Mouse (Mus musculus) c-Kit-positive CD71-negative TER-119-negative erythroid progenitor cells, embryonic 14.5 days (primary cell): ENCODE data around the gene Camta2.
A peak's percentile ranks its signal among the peaks of the same experiment; 100 is the strongest.

Experiments
- DNase-seq: peaks from one replicate; pipeline ENCODE4 v3.0.0-alpha.2; 2013; ENCODE audit warnings: low read depth

Camta2 gene

DNA sequence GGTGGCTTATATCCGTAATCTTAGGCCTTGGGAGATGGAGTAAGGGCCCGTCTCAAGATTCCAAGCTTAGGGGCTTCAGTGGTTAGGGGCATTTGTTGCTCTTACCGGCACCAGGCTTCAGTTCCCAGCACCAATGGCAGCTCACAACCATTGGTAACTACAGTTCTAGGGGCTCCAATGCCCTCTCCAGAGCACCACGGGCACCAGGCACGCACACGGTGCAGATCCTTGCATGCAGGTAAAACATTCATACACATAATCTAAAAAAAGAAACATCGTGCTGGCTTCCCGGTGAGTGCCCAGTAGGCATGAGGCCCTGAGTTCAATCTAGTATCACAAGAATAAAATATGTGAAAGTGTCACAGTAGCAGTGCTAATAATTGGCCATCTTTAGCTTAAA lies 24.8 kb downstream of the Camta2 start:
- DNase-seq, result no peak

DNA sequence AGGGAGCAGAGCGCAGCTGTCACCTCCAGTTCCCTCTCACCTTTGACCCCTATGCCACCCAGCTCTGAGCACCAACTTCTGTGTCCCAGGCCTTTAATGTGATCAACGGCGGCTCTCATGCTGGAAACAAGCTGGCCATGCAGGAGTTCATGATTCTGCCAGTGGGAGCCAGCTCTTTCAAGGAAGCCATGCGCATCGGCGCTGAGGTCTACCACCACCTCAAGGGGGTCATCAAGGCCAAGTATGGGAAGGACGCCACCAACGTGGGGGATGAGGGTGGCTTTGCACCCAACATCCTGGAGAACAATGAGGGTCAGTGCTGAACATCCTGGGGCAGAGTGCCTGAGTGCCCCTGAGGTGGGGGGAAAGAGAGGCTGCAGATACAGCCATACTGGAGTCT lies 27.3 kb downstream of the Camta2 start:
- no peak for DNase-seq

DNA sequence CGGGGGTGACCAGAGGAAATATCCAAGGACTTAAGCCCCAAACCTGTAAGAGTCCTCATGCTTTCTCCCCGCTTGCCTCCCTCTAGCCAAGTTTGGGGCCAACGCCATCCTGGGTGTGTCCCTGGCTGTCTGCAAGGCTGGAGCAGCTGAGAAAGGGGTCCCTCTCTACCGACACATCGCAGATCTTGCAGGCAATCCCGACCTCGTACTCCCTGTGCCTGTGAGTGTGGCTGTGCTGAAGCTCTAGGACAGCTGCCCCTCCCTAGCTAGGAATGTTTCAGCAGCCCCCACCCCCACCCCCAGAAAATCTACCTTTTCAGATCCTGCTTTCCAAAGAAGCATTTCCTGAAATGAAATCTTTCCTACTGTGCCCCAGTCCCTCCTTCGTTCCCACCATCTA lies 29.0 kb downstream of the Camta2 start:
- no peak for DNase-seq

DNA sequence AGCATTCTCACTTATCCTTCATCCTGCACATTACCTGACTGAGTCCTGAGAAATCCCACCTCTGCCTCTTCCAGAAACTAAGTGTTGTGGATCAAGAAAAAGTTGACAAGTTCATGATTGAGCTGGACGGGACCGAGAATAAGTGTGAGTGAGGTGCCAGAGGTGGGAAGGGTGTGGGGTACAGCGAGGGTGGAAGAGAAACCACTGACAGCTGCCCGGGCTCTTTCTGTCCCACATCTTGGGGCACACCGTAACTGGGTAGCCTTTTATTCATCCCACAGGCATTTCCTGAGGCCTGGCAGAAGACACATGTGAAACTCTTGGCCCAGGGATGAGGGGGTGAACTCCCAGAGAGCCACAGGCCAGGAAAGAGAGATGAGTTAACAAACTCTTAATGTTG lies 29.4 kb downstream of the Camta2 start:
- DNase-seq, result no peak

DNA sequence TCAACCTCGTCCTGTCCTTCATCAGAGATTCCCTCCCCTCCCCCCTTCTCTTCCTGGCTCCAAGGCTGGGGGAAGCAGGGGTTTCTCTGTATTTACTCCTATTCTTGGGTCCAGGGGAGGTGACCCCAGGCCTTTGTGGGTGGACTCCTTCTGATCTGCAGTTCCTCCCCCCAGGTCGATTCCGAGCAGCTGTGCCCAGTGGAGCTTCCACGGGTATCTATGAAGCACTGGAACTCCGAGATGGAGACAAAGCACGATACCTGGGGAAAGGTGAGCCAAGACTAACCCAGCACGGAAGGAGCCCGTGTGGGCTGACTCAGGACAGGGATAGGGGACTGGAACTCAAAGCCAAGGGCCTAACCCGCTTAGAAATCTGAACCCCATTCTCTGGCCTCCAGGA lies 29.9 kb downstream of the Camta2 start:
- no peak for DNase-seq

DNA sequence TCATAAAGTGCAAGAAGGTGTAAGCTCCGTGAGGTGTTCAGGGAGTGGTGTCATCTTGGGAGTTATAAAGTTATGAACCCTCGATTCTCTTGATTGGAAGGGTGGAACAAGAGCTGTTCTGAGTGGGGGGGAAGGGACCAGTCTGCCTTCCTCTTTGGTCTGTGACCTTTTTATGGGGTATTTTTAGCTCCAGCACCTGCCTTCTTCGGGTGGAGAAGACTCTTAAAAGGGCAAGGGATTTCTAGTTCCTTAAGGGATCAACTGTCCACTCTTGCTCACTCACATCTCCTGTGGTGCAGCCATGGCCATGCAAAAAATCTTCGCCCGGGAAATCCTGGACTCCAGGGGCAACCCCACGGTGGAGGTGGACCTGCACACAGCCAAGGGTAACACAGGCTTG lies 30.3 kb downstream of the Camta2 start:
- DNase-seq, result no peak

DNA sequence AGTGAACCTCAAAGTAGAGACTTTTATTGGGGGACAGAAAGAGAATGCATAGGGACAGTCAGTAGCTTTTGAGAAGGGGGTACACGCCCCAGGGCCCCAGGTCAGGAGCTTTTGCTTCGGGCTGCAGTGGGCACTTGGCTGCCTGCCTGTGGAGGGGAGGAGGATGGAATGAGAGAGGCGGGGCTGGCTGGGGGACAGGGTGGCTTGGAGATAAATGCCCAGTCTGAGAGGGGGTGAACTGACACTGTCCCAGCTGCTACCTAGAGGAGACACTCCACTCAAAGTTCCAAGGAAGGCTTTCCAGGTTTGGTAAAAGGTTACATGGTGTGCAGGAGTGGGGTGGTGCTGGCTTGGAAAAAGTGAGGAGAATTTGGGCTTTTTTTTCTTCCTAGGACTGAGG lies 30.9 kb downstream of the Camta2 start, which contains the start of gene Eno3:
Eno3 (plus strand) TSS at position 239 of the 400 bp plus-strand sequence.
- no peak for DNase-seq

DNA sequence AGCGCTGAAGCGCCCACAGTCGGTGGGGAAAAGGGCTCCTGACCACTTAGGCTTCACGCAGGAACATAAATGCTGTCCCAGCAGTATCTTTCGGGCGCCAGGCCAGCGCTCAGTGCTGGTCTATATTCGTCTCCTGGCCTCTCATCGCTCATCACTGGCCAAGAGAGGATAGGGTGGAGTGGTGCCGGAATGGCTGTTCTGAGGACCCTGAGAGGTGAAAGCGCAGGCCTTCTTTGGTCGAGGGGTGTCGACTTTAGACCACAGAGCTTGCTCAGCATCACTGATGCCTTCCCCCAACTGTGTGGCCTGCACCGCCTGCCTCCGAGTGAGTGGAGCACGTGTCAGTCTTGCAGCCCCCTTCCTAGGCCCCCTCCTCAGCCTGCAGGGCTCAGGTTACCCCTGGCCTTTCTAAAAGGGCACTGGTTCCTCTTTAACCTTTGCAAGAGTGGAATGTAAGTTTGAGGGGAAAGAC lies 31.4 kb downstream of the Camta2 start:
- DNase-seq, result no peak

DNA sequence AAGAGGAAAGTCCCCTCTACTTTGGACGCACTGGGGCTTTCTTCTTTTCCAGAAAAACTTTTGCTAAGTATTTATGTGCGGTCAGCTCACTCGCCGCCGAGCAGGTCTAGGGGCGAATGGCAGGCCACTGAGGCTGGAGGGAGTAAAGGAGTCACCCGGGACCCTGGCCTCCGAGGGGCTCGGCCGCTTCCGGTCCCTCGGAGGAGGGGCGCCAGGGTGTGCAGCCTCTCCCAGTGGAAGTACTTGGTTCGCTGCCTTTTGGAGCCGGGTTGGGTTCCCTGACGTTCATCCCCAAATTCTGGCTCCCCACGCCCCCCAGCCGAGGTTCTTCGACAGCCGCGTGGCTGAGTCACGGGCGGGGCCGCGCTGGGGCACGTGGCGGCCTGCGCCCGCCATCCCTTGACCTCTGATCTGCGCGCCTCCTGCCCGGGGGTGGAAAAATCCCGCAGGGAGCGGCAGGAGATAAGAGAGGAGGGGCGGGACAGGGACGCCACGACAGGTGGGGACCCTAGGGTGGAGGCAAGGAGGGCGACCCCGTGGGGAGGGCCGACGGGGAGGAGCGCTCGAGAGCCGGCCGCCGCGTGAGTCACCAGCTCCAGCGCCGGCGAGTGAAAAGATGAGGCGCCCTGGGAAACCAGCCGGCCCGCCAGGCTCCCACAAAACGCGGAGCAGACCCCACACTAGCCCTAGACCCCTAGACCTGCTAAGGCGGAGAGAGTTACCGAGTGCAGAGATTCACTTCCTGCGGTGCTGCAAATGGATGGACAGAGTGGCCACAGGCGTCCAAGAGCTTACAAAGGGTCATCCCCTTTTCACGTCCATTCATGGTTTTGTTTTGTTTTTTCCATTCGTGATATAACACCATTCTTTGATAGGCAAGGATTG lies 32.1 kb downstream of the Camta2 start:
- DNase-seq, result no peak

DNA sequence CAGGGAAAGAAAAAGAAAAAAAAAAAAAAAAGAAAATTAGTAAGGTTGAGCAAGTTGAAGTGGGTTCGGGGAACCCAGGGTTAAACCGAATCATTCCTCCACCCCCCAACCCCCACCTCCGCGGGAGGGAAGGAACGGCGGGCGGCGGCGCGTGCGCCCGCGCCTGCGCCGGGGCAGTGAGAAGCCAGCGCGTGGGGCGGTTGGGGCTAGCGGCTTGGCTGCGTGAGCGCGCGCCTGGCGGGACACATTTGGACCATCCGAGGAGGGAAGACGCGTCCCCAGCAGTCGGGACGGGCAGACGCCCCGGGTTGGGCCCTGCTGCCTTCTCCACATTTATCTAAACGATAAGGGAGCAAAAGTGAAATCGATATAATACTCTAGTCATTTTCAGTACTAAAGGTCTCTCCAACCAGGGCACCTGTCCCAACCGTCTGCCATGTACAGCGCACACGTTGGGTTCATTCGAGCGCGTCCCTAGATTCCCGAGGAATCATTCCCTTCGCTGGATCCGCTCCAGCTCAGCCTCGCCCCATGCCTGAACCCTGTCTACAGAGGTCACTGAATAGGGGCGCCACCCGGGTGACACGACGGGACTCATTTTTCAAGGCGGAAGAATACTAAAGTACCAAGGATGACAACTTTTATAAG lies 32.9 kb downstream of the Camta2 start:
- DNase-seq, result no peak

DNA sequence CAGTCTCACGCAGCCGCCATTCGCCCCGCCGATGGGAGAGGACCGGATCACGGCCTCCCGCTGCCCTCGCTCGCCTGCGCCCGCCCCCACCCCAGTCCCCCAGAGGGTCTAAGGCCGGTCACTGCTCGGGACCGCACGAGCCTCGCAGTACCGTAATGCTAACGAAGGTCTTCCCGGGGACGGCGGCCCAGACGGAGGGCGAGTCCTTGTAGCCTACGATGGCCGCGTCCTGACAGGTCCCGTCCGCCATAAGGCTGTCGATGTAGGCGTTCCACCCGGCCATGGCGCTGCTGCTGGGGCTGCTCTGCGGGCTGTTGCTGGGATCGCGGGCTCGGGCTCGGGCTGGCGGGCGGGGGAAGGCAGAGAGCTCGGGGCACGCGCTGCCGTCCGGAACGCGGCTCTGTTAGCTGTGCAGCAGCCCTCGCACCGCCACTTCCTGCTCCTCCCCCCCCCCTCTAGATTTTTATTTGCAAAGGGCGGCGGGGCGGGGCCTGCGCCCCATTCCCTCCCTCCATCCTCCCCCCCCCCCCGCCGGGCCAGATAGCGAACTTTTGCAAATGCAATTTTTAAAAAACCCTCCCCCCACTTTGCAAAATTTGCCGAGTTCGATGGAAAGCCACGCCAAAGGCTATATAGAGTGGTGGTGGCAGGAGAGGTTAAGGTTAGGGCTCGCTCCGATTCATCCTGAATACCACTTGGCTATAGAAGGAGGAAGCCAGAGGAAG lies 33.5 kb downstream of the Camta2 start, which contains the start of gene Pfn1:
Pfn1 (minus strand) TSS at position 447 of the 725 bp plus-strand sequence.
- DNase-seq, result peak; percentile 75

DNA sequence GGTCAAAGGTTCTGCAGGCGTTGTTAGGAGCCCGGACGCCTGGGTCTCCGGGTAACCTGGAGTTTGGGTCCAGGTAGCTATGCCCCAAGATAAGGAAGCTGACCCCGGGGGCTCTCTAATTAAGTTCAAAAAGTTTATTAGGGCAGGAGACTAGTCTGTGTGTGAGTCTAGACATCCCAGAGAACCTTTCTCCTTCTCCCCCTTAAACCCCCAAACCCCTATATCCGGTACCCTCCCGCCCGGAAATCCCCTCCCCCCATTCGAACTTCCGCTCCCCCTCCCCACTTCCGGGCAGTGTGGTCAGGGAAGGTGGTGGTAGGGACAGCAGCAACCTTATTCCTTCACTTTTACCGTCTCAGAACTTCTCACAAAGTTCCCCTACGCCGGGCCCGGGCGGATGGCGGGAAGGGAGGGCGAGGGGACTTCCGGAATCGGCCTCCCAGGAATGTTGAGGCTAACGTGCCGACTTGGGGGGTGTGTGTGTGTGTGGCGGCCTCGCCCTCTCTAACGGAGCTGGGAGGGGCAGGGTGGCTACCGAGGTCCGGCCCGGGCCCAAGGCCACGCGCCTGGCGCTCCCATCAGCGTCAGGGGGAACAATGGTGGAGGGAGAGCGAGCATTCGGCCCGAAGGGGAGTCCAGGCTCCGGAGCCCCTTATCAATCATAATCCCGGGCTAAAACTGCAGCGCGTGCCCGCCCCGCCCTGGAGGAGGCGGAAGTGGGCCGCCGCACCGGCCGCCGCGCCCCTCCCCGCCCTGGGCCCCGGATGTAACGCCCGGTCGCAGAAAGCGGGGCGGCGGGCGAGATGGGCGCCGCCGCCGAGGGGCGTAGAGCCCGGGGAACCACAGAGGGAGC lies 34.3 kb downstream of the Camta2 start:
- no peak for DNase-seq

DNA sequence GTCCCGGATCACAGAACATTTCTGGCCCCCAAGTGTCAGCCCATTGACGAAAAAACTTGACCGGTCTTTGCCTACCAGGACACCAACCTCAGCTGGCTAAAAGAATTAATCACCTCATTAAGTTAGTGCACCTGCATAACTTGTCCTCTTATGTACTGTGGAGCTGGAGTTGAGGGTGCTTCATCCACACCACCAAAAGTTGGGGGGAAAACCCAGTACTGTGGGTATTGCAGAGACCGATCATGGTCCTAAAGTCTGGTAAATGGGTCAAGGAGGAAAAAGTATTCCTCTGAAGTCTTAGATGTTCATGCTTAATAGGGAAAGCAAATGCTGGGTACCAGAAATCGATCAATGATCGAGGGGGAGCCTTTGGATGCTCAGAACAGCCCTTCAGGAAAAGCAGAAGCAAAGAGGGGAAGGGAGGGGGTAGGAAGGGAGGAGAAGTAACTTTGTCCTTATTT lies 35.0 kb downstream of the Camta2 start:
- DNase-seq, result no peak

DNA sequence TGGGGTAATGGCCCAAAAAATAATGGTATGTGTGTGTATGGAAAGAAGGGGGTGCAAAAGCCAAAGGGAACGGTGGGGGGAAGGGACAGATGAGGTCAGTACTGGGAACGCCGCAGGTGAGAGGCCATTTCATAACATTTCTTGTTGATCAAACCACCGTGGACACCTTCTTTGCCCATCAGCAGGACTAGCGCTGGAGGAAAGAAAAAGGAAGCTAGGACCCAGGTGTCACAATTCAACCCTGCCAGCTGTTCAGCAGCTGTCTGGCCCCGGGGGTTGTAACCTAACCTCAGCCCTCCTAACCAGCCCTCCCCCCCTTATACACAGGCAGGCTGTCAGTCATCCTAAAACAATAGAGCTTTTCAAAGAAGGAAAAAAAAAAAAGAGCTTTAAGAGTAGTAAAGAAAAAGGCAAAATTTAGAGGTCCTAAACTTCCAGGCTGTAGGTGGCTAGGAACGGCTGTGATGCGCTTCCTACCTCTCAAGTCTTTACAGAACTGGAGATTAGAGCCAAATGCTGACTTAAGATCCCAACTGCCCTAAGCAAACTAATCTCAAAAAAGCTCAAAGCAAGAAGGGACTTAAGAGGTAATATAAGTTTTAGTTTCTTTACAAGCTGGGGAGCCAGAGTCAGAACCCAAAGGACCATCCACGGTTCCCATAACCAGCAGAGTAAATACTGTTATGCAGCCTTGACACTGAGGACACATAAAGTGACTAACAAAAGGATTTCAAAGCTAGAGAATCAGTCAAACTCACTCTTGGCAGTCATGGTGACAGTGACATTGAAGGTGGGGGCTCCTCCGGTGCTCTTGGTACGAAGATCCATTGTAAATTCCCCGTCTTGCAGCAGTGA lies 35.6 kb downstream of the Camta2 start:
- no peak for DNase-seq

DNA sequence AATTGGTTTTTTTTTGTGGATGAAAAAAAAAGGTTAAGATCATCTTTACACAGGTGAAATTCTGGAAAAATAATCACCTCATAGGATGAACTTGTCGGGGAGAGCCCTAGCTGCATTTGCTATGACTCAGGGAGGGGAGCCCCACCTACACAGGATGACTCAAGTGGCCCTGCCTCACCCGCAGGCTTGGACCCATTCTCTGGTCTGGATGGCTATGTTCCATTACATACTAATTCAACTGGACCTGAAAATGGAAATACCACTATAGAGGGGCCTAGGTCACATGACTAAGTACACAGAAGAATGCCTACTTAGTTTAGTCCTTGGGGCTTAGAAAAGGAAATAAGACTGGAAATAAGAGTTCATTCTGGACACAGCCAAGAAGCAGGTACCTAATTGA lies 36.5 kb downstream of the Camta2 start:
- no peak for DNase-seq

DNA sequence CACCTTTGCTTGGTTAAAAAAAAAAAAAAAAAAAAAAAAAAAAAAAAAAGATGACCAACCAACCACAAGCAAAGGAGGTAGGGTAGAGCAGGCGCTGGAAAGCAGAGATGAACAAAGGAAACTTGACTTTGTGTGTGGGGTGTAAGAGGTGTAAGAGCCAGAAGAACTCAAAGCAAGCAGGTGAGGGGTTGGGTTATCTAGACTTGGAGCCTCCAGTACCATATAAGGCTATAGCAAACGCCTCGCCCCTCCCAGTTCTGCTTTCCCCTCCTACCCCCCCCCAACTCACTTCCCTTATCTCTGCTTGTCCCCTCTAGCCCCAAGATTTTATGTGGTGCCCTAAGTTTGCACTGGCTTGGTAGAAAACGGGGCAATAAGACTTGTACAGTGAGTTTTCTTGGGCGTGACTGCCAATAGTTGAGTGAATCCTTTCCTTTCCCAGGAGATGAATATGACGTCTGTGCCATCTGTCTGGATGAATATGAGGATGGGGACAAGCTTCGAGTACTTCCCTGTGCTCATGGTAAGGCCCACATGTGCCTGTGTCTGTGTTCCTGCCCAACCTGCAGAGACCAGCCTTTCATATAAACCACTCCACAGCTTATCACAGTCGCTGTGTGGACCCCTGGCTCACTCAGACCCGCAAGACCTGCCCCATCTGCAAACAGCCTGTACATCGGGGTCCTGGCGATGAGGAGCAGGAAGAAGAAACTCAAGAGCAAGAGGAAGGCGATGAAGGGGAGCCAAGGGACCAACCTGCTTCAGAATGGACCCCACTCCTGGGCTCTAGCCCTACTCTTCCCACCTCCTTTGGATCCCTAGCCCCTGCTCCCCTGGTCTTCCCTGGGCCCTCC lies 37.4 kb downstream of the Camta2 start:
- DNase-seq, result no peak

DNA sequence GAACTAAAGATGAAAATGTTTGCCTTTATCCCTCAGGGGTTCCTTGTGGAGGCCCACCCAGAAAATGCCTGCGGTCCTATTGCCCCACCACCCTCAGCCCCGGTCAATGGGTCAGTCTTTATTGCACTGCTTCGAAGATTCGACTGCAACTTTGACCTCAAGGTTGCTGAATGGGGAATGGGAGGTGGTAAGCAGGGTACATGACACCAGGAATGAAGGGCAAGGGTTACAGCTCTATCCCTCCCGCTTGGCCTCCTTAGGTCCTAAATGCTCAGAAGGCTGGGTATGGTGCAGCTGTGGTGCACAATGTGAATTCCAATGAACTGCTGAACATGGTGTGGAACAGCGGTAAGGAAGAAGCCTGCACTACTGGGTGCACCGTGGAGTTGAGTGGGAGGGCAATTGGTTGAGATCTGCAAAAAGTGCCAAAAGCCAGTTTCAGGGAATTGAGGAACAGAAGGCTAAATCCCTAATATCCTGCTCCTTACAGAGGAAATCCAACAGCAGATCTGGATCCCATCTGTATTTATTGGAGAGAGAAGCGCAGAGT lies 38.6 kb downstream of the Camta2 start:
- no peak for DNase-seq

DNA sequence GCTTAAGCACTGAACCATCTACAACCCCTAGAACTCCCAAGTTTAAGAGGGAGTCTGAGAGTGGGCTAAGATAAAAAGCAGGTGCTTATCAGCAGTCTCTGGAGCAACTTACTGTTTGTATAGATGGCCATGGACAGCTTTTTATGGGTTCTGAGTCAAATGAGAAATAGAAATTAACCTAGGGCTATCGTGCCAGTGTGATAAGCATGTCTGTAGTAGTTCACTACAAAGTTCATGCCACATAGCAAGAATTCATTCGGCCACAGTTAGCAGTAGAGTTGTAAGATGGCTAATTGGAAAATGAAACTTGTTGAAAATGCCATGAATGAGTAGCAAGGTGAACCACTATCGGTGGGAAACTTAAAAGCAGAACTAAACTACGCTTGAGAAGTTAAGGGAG lies 39.4 kb downstream of the Camta2 start:
- no peak for DNase-seq

DNA sequence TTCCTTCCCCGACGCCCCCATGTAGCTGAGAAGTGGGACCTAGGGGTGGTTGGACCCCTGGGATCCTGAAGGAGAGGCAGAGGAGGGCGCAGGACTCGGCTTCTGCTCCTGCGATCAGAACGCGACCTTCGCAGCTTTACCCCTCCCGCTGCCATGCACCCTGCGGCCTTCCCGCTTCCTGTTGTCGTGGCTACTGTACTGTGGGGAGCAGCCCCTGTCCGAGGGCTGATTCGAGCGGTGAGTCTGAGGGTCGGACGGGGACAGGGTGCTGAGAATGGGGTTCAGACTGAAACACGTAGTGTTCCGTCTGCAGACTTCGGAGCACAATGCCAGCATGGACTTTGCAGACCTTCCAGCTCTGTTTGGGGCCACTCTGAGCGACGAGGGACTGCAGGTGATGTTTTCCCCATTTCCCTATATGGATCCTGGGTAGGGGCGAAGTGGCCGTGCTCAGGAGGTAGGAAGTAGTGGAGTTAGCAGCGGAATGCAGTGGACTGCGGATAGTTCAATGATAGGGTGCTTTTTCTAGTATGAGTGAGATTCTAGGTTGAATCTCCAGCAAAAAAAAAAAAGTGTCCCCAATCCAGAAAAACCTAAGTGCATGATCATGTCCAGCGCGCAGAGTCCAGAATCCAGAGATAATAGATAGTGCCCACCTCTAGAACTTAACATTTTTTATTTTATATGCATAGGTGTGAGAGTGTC lies 40.0 kb downstream of the Camta2 start:
- no peak for DNase-seq
